Mouse (Mus musculus) lung, embryonic 16.5 days (tissue): ENCODE measurements around the gene Mier1. TPM values are rescaled to one million over a fixed set of nuclear protein-coding genes. Genes with fewer than 3 reads are reported as not detected.
A peak's percentile ranks its signal among the peaks of the same experiment; 100 is the strongest.

ENCODE experiments used
- ATAC-seq: fragments of 200-750 bp; cut with Nextera tagmentation; 2 replicates; pipeline ENCODE4 v1.8.0; 2017; ENCODE audit warnings: low read depth, mild to moderate bottlenecking, moderate library complexity
- H3K27ac ChIP-seq: fragments of 300-500 bp; sonication (generic); 2 replicates; pipeline ENCODE4 v1.5.1; 2014; ENCODE audit warnings: mild to moderate bottlenecking, control low read depth, low read length
- H3K27me3 ChIP-seq: fragments of 300-500 bp; sonication (generic); 2 replicates; pipeline ENCODE4 v1.6.1; 2014; ENCODE audit warnings: low read depth, low read length, mixed read lengths; ENCODE audit not compliant: control insufficient read depth, insufficient read depth
- H3K36me3 ChIP-seq: fragments of 300-500 bp; sonication (generic); 2 replicates; pipeline ENCODE4 v1.6.1; 2014; ENCODE audit warnings: low read length; ENCODE audit not compliant: control insufficient read depth, insufficient read depth
- H3K4me1 ChIP-seq: fragments of 300-500 bp; sonication (generic); replicated peaks from 2 replicates; pipeline ENCODE4 v1.6.1; 2014; ENCODE audit warnings: low read length, mixed read lengths; ENCODE audit not compliant: control insufficient read depth, insufficient read depth
- H3K4me2 ChIP-seq: fragments of 300-500 bp; sonication (generic); 2 replicates; pipeline ENCODE4 v1.6.1; 2014; ENCODE audit warnings: low read depth, low read length, control low read depth
- H3K4me3 ChIP-seq: fragments of 300-500 bp; sonication (generic); 2 replicates; pipeline ENCODE4 v1.5.1; 2014; ENCODE audit warnings: mild to moderate bottlenecking, low read length, control low read depth
- H3K9ac ChIP-seq: fragments of 300-500 bp; sonication (generic); 2 replicates; pipeline ENCODE4 v1.6.1; 2014; ENCODE audit warnings: low read length, control low read depth
- H3K9me3 ChIP-seq: fragments of 300-500 bp; sonication (generic); 2 replicates; pipeline ENCODE4 v1.6.1; 2016; ENCODE audit warnings: low read length; ENCODE audit not compliant: control insufficient read depth
- WGBS: fragments of 180-500 bp; shearing (Covaris S2); extraction: QIAGEN DNeasy Blood & Tissue Kit; methylation state at CpG from one replicate; pipeline ENCODE4 v1.1.7; 2014; 5-methylcytosine and 5-hydroxymethylcytosine counted together
- polyA plus RNA-seq: library from polyadenylated mRNA; unstranded; fragments of >200 nt; fragmentation: Nextera tagmentation; extraction: Ambion mirVana; gene quantifications from 2 replicates; pipeline ENCODE4 v1.2.1, GENCODE M21; 2015

The Mier1 gene
- polyA plus RNA-seq, 1 experiment from 2014 or later = 38.4 TPM

- no peaks in the 10 kb centered on the region for H3K9me3 ChIP-seq
- 58% methylated on average over 3 of the region's 3 CpGs for WGBS
- H3K4me3 ChIP-seq = no peak overlapping the region
- no peaks in the 10 kb centered on the region for H3K27me3 ChIP-seq
- H3K27ac ChIP-seq = 0 out of 2 replicates have a peak overlapping the region, but pooled peaks have one; percentile 8
- H3K9ac ChIP-seq = no peak overlapping the region
- no peak for ATAC-seq
- H3K4me1 ChIP-seq = peaks cover 8% of the 10 kb centered on the region
- H3K36me3 ChIP-seq = peaks cover 8% of the 10 kb centered on the region; the same call in 1 of the 2 replicates
- no peak overlapping the region for H3K4me2 ChIP-seq
These were observed 65.4 kb downstream of the Mier1 start for GRCm38 (mm10) chr4:103179581-103179980.

GRCm38 (mm10) chr4:103180300-103180888, 66.2 kb downstream of the Mier1 start:
- no peaks in the 10 kb centered on the region for H3K9me3 ChIP-seq
- H3K36me3 ChIP-seq = peaks cover 8% of the 10 kb centered on the region; the same call in 1 of the 2 replicates
- peaks cover 8% of the 10 kb centered on the region for H3K4me1 ChIP-seq
- H3K4me3 ChIP-seq = no peak overlapping the region
- H3K27me3 ChIP-seq = no peaks in the 10 kb centered on the region
- no peak for ATAC-seq
- no peak overlapping the region for H3K27ac ChIP-seq
- H3K9ac ChIP-seq = no peak overlapping the region
- 84% methylated on average over 8 of the region's 8 CpGs for WGBS
- H3K4me2 ChIP-seq = no peak overlapping the region

- ATAC-seq = no peak
- H3K4me3 ChIP-seq = no peak overlapping the region
- no peak overlapping the region for H3K4me2 ChIP-seq
- peaks cover 3% of the 10 kb centered on the region; the same call in 1 of the 2 replicates for H3K36me3 ChIP-seq
- no peaks in the 10 kb centered on the region for H3K4me1 ChIP-seq
- no peak overlapping the region for H3K27ac ChIP-seq
- H3K9ac ChIP-seq = no peak overlapping the region
- no peaks in the 10 kb centered on the region for H3K9me3 ChIP-seq
- no peaks in the 10 kb centered on the region for H3K27me3 ChIP-seq
- WGBS = 81% methylated on average over 8 of the region's 8 CpGs
These were observed 74.8 kb downstream of the Mier1 start for GRCm38 (mm10) chr4:103188786-103189640.

DNA sequence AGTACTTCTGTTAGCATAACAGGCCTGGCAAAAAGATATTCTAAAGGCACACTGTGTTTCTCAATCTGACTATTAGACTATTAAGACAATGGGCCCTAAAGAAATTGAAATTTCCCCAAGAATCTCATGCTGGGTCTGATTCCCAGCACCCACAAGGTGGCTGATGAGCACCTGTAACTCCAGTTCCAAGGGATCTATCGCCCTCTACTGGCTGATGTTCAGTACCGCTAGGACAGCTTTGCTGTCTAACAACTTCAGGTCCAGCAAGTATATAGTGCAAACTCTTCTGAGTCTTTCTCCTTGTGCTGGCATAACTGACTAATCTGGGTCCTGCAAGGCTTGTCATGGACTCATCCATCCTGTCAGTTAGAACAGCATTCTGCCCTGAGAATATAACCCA, 78.2 kb downstream of the Mier1 start:
- Histone ChIP-seq H3K4me1 (no peaks in the 10 kb centered on the region), H3K9me3 (no peaks in the 10 kb centered on the region), H3K36me3 (peaks cover 8% of the 10 kb centered on the region; the same call in 1 of the 2 replicates), H3K27ac (no peak overlapping the region), H3K9ac (no peak overlapping the region), H3K27me3 (no peaks in the 10 kb centered on the region), H3K4me2 (no peak overlapping the region), H3K4me3 (no peak overlapping the region)
- WGBS = 88% methylated on average over 2 of the region's 2 CpGs
- no peak for ATAC-seq

GRCm38 (mm10) chr4:103197401-103197800, 83.2 kb downstream of the Mier1 start:
- Histone ChIP-seq H3K27me3 (no peaks in the 10 kb centered on the region), H3K4me1 (no peaks in the 10 kb centered on the region), H3K9me3 (no peaks in the 10 kb centered on the region), H3K9ac (no peak overlapping the region), H3K36me3 (peaks cover 14% of the 10 kb centered on the region), H3K4me3 (no peak overlapping the region), H3K27ac (no peak overlapping the region), H3K4me2 (no peak overlapping the region)
- ATAC-seq = peak; percentile 34; the same call in 1 of the 2 replicates
- WGBS = 65% methylated on average over 8 of the region's 8 CpGs

- Histone ChIP-seq H3K36me3 (peaks cover 14% of the 10 kb centered on the region), H3K27me3 (no peaks in the 10 kb centered on the region), H3K4me1 (no peaks in the 10 kb centered on the region), H3K9ac (no peak overlapping the region), H3K4me2 (no peak overlapping the region), H3K4me3 (no peak overlapping the region), H3K9me3 (no peaks in the 10 kb centered on the region), H3K27ac (no peak overlapping the region)
- ATAC-seq = no peak
- 48% methylated on average over 4 of the region's 4 CpGs for WGBS
These were observed 84.9 kb downstream of the Mier1 start for GRCm38 (mm10) chr4:103199086-103199485.

- Histone ChIP-seq H3K9ac (no peak overlapping the region), H3K4me3 (no peak overlapping the region), H3K4me2 (no peak overlapping the region), H3K4me1 (no peaks in the 10 kb centered on the region), H3K9me3 (no peaks in the 10 kb centered on the region), H3K36me3 (peaks cover 20% of the 10 kb centered on the region), H3K27me3 (no peaks in the 10 kb centered on the region), H3K27ac (no peak overlapping the region)
- ATAC-seq = no peak
- WGBS = 93% methylated on average over 1 of the region's 1 CpGs
These were observed 85.9 kb downstream of the Mier1 start for GRCm38 (mm10) chr4:103200046-103200445.

DNA sequence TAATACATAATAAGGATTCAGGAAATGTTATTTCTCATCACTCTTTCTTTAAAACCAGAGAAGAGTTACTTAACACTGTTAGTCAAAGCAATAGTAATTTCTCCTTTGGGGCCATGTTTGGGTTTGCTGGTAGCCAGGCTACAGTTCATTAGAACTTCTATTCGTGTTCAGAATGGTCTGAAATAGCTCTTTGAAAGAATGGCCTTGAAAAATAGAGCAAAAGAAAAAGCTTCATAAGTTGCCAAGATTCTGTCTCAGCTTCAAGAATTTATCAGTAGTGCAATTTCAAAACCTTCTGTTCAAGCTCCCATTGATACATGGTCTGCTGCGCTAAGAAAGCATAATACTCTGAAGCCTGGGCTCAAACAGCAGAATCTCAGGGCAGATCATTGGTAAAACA, 89.5 kb downstream of the Mier1 start:
- Histone ChIP-seq H3K9ac (no peak overlapping the region), H3K4me1 (no peaks in the 10 kb centered on the region), H3K4me3 (no peak overlapping the region), H3K27me3 (no peaks in the 10 kb centered on the region), H3K9me3 (no peaks in the 10 kb centered on the region), H3K27ac (no peak overlapping the region), H3K36me3 (peaks cover 18% of the 10 kb centered on the region), H3K4me2 (no peak overlapping the region)
- ATAC-seq = no peak
- WGBS = 71% methylated on average over 2 of the region's 2 CpGs

DNA sequence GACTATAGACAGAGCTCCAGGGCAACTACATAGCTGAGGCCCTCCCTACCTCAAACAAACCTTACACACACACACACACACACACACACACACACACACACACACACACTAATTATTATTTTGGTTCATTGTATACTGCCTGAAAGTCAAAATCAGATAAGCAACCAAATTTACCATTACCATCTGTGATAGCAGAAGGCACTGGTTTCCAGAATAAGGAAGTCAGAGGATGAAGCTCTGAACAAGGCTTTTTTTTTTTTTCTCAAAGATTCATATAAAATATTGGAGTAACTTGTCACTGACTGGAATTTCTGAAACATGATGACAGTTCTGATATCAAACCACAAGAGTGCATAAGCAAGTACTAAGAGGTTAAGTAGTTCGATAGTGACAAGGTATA, 94.4 kb downstream of the Mier1 start:
- ATAC-seq = no peak
- H3K36me3 ChIP-seq = peaks cover 12% of the 10 kb centered on the region
- WGBS = 89% methylated on average over 1 of the region's 1 CpGs

More for the DNA sequence above, 94.4 kb downstream of the Mier1 start:
- Histone ChIP-seq H3K4me3 (no peak overlapping the region), H3K9me3 (no peaks in the 10 kb centered on the region), H3K4me2 (no peak overlapping the region), H3K27me3 (no peaks in the 10 kb centered on the region), H3K4me1 (peaks cover 8% of the 10 kb centered on the region), H3K27ac (no peak overlapping the region), H3K9ac (no peak overlapping the region)
